In the genomic region with DNA sequence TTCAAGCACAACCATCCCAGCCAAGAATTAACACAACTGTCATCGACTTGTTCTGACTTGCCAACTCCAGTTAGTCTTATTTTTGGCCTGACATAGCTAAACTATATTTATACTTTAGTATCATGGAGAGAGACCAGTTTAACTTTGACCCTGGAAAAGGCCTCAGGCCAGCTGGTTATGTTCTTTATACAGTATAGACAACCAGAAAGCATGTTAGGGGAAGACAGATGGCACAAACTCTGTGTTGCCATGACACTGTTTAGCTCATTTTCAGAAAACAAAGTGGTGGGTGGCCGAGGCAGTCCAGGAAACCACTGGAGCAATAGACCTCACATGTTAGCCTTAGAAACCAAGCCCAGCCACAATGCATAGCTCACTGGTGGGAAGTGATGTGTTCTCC, we compare ENCODE assay signal across 9 mouse cellular contexts.
DNase-seq lines count a peak whose midpoint lies in the region; ATAC-seq and TF ChIP-seq lines count a peak whose summit lies in the region.
"Had no signal": no experiment of that assay in that cellular context is flagged by ENCODE, and none has a peak within 500 bp of the region (broad histone marks: within the 10 kb centered on the region; RNA-seq: fewer than 3 reads in every experiment).

No protein-coding gene starts in this region.

- WGBS in lung, adult 2 months: 38% methylated on average over 2 of the region's 2 CpGs
- 41% methylated on average over 2 of the region's 2 CpGs for WGBS in stomach, embryonic 16.5 days
- 14% methylated on average over 2 of the region's 2 CpGs for WGBS in cerebellum, adult 2 months

- H3K9me3 ChIP-seq in stomach, embryonic 16.5 days (replicated peaks; ENCODE audit: control insufficient read depth, low read length): no peaks in the 10 kb centered on the region

- TF ChIP-seq POLR2A in lung, adult 2 months (IDR thresholded peaks at IDR 0.05; ENCODE audit: borderline replicate concordance, extremely low read depth, low read depth, low read length): no peak
- no peak for TF ChIP-seq POLR2A in cerebellum, adult 2 months (IDR thresholded peaks at IDR 0.05; ENCODE audit: borderline replicate concordance, insufficient read depth, low read length)

- no peaks in the 10 kb centered on the region for H3K36me3 ChIP-seq in stomach, embryonic 16.5 days (ENCODE audit: control insufficient read depth, insufficient read depth, low read length)

- intact Hi-C loops in gastrocnemius, postnatal 36 days (cut with DNase I): no loop called here

- ATAC-seq in stomach, embryonic 16.5 days (ENCODE audit: insufficient read depth, low FRiP score): peak; percentile 87

- no peak for TF ChIP-seq CTCF in lung, adult 2 months (IDR thresholded peaks at IDR 0.05; ENCODE audit: insufficient read depth, low read length)
- TF ChIP-seq CTCF in cerebellum, adult 2 months (IDR thresholded peaks at IDR 0.05; ENCODE audit: borderline replicate concordance, insufficient read depth, low read depth, low read length): no peak

- H3K27ac ChIP-seq in stomach, embryonic 16.5 days (ENCODE audit: low read length): peak overlapping the region; percentile 66
- H3K27ac ChIP-seq in cerebellum, adult 2 months (ENCODE audit: insufficient read depth, low read length): no peak overlapping the region

- H3K4me1 ChIP-seq in lung, adult 2 months (ENCODE audit: control insufficient read depth, insufficient read depth, low read length): no peaks in the 10 kb centered on the region
- no peaks in the 10 kb centered on the region for H3K4me1 ChIP-seq in stomach, embryonic 16.5 days (ENCODE audit: control insufficient read depth, insufficient read depth, low read length)
- no peaks in the 10 kb centered on the region for H3K4me1 ChIP-seq in cerebellum, adult 2 months (ENCODE audit: control insufficient read depth, insufficient read depth, low read length)

- peak; percentile 27 for DNase-seq in gastrocnemius, adult 18-20 months (ENCODE audit: low spot score)
- no peak for DNase-seq in gastrocnemius, postnatal 36 days
- DNase-seq in lung, adult 18-20 months: peak; percentile 4 to 6
- DNase-seq in lung, adult 2 months: no peak
- DNase-seq in layer of hippocampus, adult 9-11 months: peak; percentile 45
- no peak for DNase-seq in cerebellum, adult 2 months
- no peak for DNase-seq in thymus, postnatal 25 days
- DNase-seq: thymus, postnatal 4 days had no signal

- H3K4me2 ChIP-seq in stomach, embryonic 16.5 days (ENCODE audit: low read depth, low read length): no peak overlapping the region

- H3K27me3 ChIP-seq in stomach, embryonic 16.5 days (ENCODE audit: control insufficient read depth, insufficient read depth, low read length): no peaks in the 10 kb centered on the region
- H3K27me3 ChIP-seq in cerebellum, adult 2 months (ENCODE audit: control insufficient read depth, insufficient read depth, low read length): no peaks in the 10 kb centered on the region

- H3K4me3 ChIP-seq in lung, adult 2 months (replicated peaks; ENCODE audit: extremely low read depth, low read depth, low read length): no peak overlapping the region
- no peak overlapping the region for H3K4me3 ChIP-seq in stomach, embryonic 16.5 days (replicated peaks; ENCODE audit: low read length)
- H3K4me3 ChIP-seq in cerebellum, adult 2 months (replicated peaks; ENCODE audit: insufficient read depth, low read depth, low read length): no peak overlapping the region

- no peak overlapping the region for H3K9ac ChIP-seq in stomach, embryonic 16.5 days (ENCODE audit: low read length)

Comparison
In these comparisons a context has a peak if more than half of its experiments do, and no peak if none do; other contexts are left out.
1. DNase-seq: peak in gastrocnemius, adult 18-20 months (single experiment), lung, adult 18-20 months (2 of 2) and layer of hippocampus, adult 9-11 months (single experiment); none in gastrocnemius, postnatal 36 days (0 of 2), lung, adult 2 months (single experiment), cerebellum, adult 2 months (0 of 2) and thymus, postnatal 25 days (single experiment).